Mouse (Mus musculus) stomach, postnatal 0 days (tissue): ENCODE results near the gene Spsb1. TPM values are rescaled to one million over a fixed set of nuclear protein-coding genes. Genes with fewer than 3 reads are reported as not detected.

Source experiments
- ATAC-seq: fragments of 200-750 bp; cut with Nextera tagmentation; 2 replicates; pipeline ENCODE4 v1.8.0; 2017; ENCODE audit not compliant: low FRiP score, low TSS enrichment
- DNase-seq: peaks from one replicate; pipeline ENCODE4 v3.0.0-alpha.2; 2016; ENCODE audit warnings: low spot score
- H3K27ac ChIP-seq: fragments of 300-500 bp; sonication (generic); replicated peaks from 2 replicates; pipeline ENCODE4 v1.5.1; 2014; ENCODE audit warnings: mild to moderate bottlenecking, control low read depth
- H3K27me3 ChIP-seq: fragments of 300-500 bp; sonication (generic); 2 replicates; pipeline ENCODE4 v1.6.1; 2014; ENCODE audit warnings: low read length; ENCODE audit not compliant: control insufficient read depth, insufficient read depth
- H3K36me3 ChIP-seq: fragments of 300-500 bp; sonication (generic); 2 replicates; pipeline ENCODE4 v1.6.1; 2014; ENCODE audit warnings: low read length, mixed read lengths; ENCODE audit not compliant: control insufficient read depth, insufficient read depth
- H3K4me1 ChIP-seq: fragments of 300-500 bp; sonication (generic); replicated peaks from 2 replicates; pipeline ENCODE4 v1.6.1; 2014; ENCODE audit warnings: antibody characterized with exemption; ENCODE audit not compliant: control insufficient read depth, insufficient read depth
- H3K4me2 ChIP-seq: fragments of 300-500 bp; sonication (generic); replicated peaks from 2 replicates; pipeline ENCODE4 v1.6.1; 2014; ENCODE audit warnings: low read depth, mild to moderate bottlenecking, control low read depth, moderate library complexity
- H3K4me3 ChIP-seq: fragments of 300-500 bp; sonication (generic); 2 replicates; pipeline ENCODE4 v1.5.1; 2014; ENCODE audit warnings: low read depth, low read length, control low read depth
- H3K9ac ChIP-seq: fragments of 300-500 bp; sonication (generic); 2 replicates; pipeline ENCODE4 v1.6.1; 2014; ENCODE audit warnings: mild to moderate bottlenecking, low read length, control low read depth, mixed read lengths
- H3K9me3 ChIP-seq: fragments of 300-500 bp; sonication (generic); 2 replicates; pipeline ENCODE4 v1.6.1; 2016; ENCODE audit warnings: low read length; ENCODE audit not compliant: control insufficient read depth
- CTCF ChIP-seq: IDR thresholded peaks from 2 replicates; pipeline ENCODE4 v1.5.1; 2016; ENCODE audit warnings: antibody characterized with exemption, low read depth, mild to moderate bottlenecking, moderate library complexity
- EP300 ChIP-seq: optimal IDR thresholded peaks from 2 replicates; pipeline ENCODE3; 2016; ENCODE audit warnings: antibody characterized with exemption
- WGBS: fragments of 180-500 bp; shearing (Covaris S2); extraction: QIAGEN DNeasy Blood & Tissue Kit; methylation state at CpG from one replicate; pipeline ENCODE4 v1.1.7; 2014; 5-methylcytosine and 5-hydroxymethylcytosine counted together
- polyA plus RNA-seq: library from polyadenylated mRNA; unstranded; fragments of >200 nt; fragmentation: Nextera tagmentation; extraction: Ambion mirVana; gene quantifications from 2 replicates; pipeline ENCODE4 v1.2.1, GENCODE M21; 2015

Gene Spsb1
- polyA plus RNA-seq, 1 experiment from 2014 or later: 13.1 TPM

GRCm38 (mm10) chr4:149894300-149894699, 60.5 kb downstream of the Spsb1 start:
- DNase-seq: no peak
- Histone ChIP-seq H3K9me3 (no peaks in the 10 kb centered on the region), H3K4me3 (no peak overlapping the region), H3K9ac (no peak overlapping the region), H3K4me2 (no peak overlapping the region), H3K36me3 (no peaks in the 10 kb centered on the region), H3K4me1 (peaks cover 14% of the 10 kb centered on the region), H3K27ac (peak overlapping the region; percentile 88), H3K27me3 (no peaks in the 10 kb centered on the region)
- ATAC-seq: no peak
- TF ChIP-seq EP300: no peak
- no peak for TF ChIP-seq CTCF
- 74% methylated on average over 7 of the region's 7 CpGs for WGBS

- peak; percentile 52 for DNase-seq
- Histone ChIP-seq H3K4me2 (no peak overlapping the region), H3K27me3 (no peaks in the 10 kb centered on the region), H3K9ac (no peak overlapping the region), H3K36me3 (no peaks in the 10 kb centered on the region), H3K4me3 (no peak overlapping the region), H3K4me1 (peaks cover 14% of the 10 kb centered on the region), H3K9me3 (no peaks in the 10 kb centered on the region), H3K27ac (peak overlapping the region; percentile 88)
- TF ChIP-seq CTCF (no peak), EP300 (no peak)
- 25% methylated on average over 11 of the region's 11 CpGs for WGBS
- peak; percentile 79 for ATAC-seq
Observed at GRCm38 (mm10) chr4:149893611-149894151, 61.2 kb downstream of the Spsb1 start.

GRCm38 (mm10) chr4:149891172-149891960, 63.5 kb downstream of the Spsb1 start:
- no peak for ATAC-seq
- no peaks in the 10 kb centered on the region for H3K27me3 ChIP-seq
- no peaks in the 10 kb centered on the region for H3K9me3 ChIP-seq
- no peak overlapping the region for H3K4me3 ChIP-seq
- H3K4me1 ChIP-seq: peaks cover 14% of the 10 kb centered on the region
- H3K9ac ChIP-seq: no peak overlapping the region
- no peak overlapping the region for H3K4me2 ChIP-seq
- no peak for DNase-seq
- peak overlapping the region; percentile 93 for H3K27ac ChIP-seq
- 88% methylated on average over 5 of the region's 5 CpGs for WGBS
- H3K36me3 ChIP-seq: no peaks in the 10 kb centered on the region
- TF ChIP-seq EP300: no peak
- no peak for TF ChIP-seq CTCF

GRCm38 (mm10) chr4:149890551-149890950, 64.3 kb downstream of the Spsb1 start:
- Histone ChIP-seq H3K36me3 (no peaks in the 10 kb centered on the region), H3K4me1 (peaks cover 14% of the 10 kb centered on the region), H3K27me3 (no peaks in the 10 kb centered on the region), H3K4me3 (no peak overlapping the region), H3K9me3 (no peaks in the 10 kb centered on the region), H3K4me2 (no peak overlapping the region; the same call in 1 of the 2 replicates), H3K27ac (peak overlapping the region; percentile 93), H3K9ac (peak overlapping the region; percentile 47)
- WGBS: 46% methylated on average over 8 of the region's 8 CpGs
- no peak for ATAC-seq
- TF ChIP-seq EP300: no peak
- DNase-seq: no peak

- H3K9me3 ChIP-seq: no peaks in the 10 kb centered on the region
- no peaks in the 10 kb centered on the region for H3K27me3 ChIP-seq
- H3K4me3 ChIP-seq: no peak overlapping the region
- 6% methylated on average over 13 of the region's 13 CpGs for WGBS
- DNase-seq: peak; percentile 67
- TF ChIP-seq CTCF (no peak; the same call in 1 of the 2 replicates), EP300 (no peak)
- peaks cover 14% of the 10 kb centered on the region for H3K4me1 ChIP-seq
- H3K9ac ChIP-seq: peak overlapping the region; percentile 47; the same call in 1 of the 2 replicates
- peak overlapping the region; percentile 18; the same call in 1 of the 2 replicates for H3K4me2 ChIP-seq
- H3K27ac ChIP-seq: peak overlapping the region; percentile 93
- no peaks in the 10 kb centered on the region for H3K36me3 ChIP-seq
- ATAC-seq: peak; percentile 64
Observed at GRCm38 (mm10) chr4:149889851-149890250, 65.0 kb downstream of the Spsb1 start.
